In genomic region chr2:166629941-166630674, GRCm38 (mm10) we compare ENCODE assay signal across 8 mouse cellular contexts.
A peak's percentile ranks its signal among the peaks of the same experiment; 100 is the strongest.
DNase-seq lines count a peak whose midpoint lies in the region; ATAC-seq lines count a peak whose summit lies in the region.

No protein-coding gene starts in this region.

- DNase-seq in cerebellum, adult 11-12 months = peak; percentile 27
- DNase-seq in cerebellum, adult 9-10 months = no peak
- peak; percentile 25 for DNase-seq in lung, postnatal 10 days
- DNase-seq in lung, adult 18-20 months = no peak
- DNase-seq in left cerebral cortex, postnatal 25 days (ENCODE audit: low spot score in 2 of 2) = peak; percentile 56 to 70
- DNase-seq in spleen, postnatal 4 days (ENCODE audit: low spot score in 2 of 2) = peak; percentile 47 to 75
- DNase-seq in adrenal gland, postnatal 10 days = no peak

- no peak for ATAC-seq in neural tube, embryonic 15.5 days (ENCODE audit: low FRiP score)

- H3K27ac ChIP-seq in neural tube, embryonic 15.5 days (replicated peaks) = no peak overlapping the region

- peaks cover 11% of the 10 kb centered on the region for H3K4me1 ChIP-seq in neural tube, embryonic 15.5 days

- H3K4me2 ChIP-seq in neural tube, embryonic 15.5 days = no peak overlapping the region

- H3K27me3 ChIP-seq in neural tube, embryonic 15.5 days (replicated peaks) = no peaks in the 10 kb centered on the region

- 90% methylated on average over 17 of the region's 17 CpGs for WGBS in neural tube, embryonic 15.5 days

- H3K36me3 ChIP-seq in neural tube, embryonic 15.5 days = no peaks in the 10 kb centered on the region

- no peak overlapping the region for H3K4me3 ChIP-seq in neural tube, embryonic 15.5 days (replicated peaks)

- H3K9ac ChIP-seq in neural tube, embryonic 15.5 days (replicated peaks) = no peak overlapping the region

- H3K9me3 ChIP-seq in neural tube, embryonic 15.5 days (replicated peaks) = no peaks in the 10 kb centered on the region

- intact Hi-C loops in left cerebral cortex, postnatal 25 days (cut with DNase I) = loop anchor here (5.0 kb wide), 1 partner anchor 37 kb away; no protein-coding TSS in a partner anchor

Comparison
In these comparisons a context has a peak if more than half of its experiments do, and no peak if none do; other contexts are left out.
1. DNase-seq: peak in cerebellum, adult 11-12 months (single experiment), lung, postnatal 10 days (single experiment), left cerebral cortex, postnatal 25 days (2 of 2) and spleen, postnatal 4 days (2 of 2); none in cerebellum, adult 9-10 months (single experiment), lung, adult 18-20 months (0 of 2) and adrenal gland, postnatal 10 days (single experiment).